Mouse (Mus musculus): ENCODE measurements at regions not wholly inside any gene's neighbourhood (a gene's known extent, or its start where the extent isn't known, plus 50 kb on each side); places are given as distances from the start of the nearest gene placed in this dataset.

DNA sequence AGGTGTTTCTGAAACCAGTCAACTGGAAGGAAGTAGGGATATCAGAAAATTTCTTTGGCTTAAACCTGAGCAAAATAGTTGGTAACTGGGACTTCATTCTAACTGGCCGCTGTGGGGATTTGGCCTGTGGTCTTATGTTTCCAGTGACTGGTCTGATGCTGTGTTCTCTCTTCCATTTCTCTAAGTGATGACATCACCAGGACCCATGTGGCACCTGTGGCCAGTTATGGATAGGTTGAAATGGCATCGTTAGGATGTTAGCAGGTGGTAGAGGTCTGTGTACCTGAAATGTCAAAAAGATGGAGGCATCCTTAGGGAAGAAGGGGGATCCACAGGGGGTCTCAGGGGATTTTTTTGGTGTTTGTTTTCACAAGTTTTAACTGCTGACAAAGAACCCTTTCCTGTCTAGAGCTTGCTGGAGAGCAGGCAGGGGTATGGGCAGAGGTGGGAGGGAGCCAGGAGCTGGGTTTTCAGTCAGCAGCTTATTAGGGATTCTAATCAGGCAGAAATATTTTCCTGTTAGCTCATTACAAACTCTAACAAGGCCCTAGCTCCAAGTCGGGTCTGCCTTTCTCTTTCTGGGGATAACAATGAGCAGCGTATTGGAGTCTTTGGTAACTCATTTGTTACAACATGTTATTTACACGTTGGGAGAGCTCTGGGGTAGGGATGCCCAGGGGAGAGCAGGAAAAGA is 170.2 kb downstream of the Adck1 start:
- DNase-seq, result no peak

DNA sequence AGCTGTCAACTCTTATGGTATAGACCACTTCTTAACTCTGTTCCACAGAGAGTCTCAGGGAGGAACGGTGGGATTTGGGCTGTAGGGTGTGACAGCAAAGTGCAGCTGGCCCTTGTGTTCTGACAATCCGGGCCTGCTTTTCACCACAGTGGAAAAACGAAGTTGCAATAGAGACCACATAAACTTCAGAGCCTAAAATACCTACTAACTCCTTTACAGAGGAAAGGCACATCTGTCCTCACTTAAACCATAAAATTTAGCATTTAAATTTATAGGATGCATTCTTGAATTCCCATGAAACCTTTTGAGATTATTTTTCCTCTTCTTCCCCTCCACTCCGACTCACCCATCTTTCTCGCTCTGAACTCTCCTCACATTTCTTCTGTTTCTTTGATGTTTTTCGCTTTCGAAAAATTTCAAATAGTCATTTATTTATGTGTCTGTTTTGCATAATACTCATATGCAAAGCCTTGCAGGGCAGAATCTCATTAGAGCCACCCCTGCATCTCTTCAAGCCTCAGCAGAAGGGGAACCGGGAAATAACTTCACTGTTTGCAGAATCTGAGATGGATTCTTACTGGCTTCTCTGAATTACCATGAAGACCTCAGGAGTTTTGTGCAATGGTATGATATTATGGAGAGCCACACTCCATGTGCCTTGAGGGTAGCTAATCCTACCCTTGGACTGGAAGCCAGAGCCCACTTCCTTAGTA is 172.1 kb downstream of the Adck1 start:
- no peak for DNase-seq

DNA sequence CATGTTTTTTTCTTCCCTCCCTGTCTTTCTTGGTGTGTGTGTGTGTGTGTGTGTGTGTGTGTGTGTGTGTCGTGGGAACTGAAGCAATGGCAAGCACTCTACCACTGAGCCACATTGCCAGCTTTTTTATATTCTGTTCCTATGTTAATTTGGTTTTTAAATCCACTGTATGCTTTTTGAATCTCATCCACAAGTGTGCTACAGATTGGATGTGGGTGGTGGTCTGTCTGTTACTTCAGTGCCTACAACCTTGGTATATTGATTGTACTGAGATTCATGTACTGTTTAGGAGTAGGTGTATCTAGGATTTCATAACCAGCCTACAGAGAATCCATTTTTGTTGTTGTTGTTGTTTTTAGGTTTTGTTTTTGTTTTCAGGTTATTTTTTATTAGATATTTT is 170.8 kb upstream of the Nrxn3 start:
- DNase-seq, result no peak

DNA sequence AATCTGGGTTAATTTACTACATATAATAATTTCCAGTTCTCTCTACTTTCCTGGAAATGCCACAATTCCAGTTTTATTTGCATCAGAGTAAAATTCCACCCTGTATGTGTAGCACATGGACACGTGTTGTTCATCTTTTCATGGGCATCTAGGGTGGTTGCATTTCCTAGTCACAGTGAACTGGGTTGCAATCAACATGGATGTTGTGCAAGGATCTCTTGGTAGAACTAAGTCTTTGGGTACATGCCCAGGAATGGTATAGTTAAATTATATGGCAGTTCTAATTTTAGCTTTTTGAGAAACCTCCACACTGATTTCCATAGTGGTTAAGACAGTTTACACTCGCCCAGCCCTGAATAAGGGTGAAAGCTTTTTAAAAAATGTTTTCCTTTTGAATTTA is 167.2 kb upstream of the Nrxn3 start:
- no peak for DNase-seq

DNA sequence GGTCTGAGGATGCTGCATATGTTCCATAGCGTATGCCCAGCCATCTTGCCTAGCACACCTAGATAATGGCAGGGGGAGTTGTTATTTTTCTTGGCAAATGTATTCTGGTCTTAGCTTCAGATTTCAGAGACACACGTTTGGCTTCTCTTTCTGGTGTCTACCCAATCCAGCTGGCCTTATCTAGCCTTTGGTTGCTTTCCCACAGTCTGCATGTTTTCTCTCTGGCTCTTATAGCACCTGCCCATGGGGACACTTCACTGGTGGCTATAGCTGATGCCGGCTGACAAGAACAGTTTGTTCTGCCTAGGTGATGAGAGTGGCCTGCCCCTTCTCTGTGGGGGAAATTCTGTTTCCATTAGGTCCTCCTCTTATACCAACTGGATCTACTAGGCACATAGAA is 164.6 kb upstream of the Nrxn3 start:
- DNase-seq, result no peak

DNA sequence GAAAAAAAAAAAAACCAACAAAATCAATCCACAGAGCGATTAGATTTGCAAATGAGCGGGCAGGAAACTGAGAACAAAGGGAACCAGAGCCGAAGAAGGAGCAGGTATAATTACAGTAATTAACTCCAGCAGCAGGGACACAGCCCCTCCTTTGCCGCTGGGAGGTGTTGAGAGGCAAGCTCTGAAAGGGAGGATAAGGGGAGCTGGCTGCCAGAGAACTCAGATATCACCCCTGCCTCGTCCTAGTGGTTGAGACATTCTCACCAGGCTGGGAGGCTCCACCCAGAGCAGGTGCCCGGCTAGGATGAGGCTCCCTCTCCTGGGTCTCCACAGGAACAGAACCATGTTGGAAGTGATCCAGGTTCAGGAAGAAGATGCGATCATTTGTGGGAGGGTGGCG is 142.7 kb upstream of the Nrxn3 start:
- DNase-seq, result peak; percentile 5

DNA sequence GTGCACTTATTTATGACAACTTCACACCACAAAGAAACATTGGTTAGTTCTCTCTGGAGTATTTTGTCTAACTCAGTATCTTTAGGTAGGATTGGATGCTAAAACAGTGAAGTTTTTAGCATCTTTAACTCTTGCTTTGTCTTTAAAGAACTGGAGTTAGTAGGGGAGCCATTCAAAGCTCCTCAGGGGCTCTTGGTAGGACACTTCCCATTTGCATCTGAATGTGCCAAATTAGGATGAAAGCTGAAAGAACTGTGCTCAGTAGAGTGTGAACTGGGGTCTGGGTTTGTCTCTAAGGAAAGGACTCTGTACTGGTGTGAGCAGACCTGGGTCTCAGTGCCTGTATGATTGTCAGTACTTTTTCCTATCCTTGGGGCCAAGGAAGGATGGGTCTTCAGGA is 116.7 kb upstream of the Nrxn3 start:
- DNase-seq, result no peak

DNA sequence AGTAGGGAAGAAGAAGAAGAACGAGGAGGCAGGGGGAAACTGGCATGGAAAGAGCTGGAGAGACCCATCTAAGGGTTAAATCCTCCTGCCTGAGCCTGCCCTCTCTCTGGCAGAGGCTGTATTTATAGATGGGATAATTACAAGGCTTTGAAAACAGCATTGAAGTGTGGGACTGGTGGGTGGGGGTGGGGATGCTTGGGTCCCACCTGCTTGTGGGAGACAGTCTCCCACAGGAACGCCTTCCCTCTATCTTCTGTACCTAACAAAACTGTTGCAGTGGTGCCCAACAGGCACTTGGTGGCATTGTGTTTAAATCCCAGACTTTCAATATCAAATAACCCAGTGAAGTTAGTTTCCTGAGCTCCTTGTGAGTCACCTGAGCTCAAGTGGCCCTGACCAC is 102.6 kb upstream of the Nrxn3 start:
- DNase-seq, result no peak

DNA sequence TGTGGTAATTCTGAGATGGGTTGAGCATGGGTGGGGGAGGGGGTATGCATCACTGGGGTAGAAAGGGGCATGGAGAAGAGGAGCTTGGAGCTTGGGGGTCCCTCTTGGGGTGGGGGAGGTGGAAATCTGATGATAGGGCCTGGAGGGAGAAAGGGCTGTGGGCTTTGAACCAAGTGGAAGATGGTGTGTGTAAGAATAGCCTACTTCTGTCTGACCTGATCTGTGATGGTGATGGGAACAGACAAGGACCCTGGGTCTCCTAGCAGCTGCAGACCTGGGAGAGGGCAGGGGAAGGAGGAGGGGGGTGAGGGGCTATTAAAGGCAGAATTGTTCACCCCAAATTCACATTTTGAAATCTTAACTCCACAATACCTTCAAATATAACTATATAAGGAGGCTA is 78.4 kb upstream of the Nrxn3 start:
- no peak for DNase-seq

DNA sequence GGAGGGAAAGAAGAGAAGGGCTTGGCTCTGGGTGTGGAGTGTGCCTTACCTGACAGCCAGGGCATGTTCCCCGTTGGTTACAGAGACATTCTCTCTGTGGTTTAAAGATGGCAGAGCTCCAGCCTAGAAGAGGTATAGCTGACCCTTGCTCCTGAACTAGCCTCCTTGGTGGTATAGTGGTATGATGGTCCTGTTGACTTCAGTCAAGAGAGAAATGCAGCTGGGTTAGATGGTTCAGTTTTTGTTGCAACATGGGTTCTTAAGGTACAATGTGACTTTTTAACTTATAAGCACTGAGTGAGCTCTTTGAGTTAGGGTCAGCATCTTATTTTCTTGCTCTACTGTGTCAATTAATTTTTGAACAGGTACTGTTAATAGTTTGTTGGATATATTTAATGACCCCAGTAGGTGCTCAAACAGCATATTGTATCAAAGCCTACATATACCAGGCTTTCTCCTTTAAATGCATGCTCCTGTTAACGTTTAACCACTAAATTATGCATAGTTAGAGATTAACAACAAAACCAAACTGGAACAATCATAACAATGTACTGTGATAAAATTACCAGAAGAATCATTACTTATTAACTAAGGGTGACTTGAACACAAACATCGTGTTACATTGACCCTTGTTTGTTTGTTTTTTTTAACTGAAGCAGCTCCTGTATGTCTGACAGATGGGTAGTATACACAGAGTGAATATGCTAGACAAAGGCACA is 70.5 kb upstream of the Nrxn3 start:
- DNase-seq, result no peak

Data from kidney, postnatal 10 days (tissue).